Mouse (Mus musculus) hindbrain, embryonic 10.5 days (tissue): Measurements from ENCODE around the gene Tbc1d4. TPM values are rescaled to one million over a fixed set of nuclear protein-coding genes. Genes with fewer than 3 reads are reported as not detected.
A peak's percentile ranks its signal among the peaks of the same experiment; 100 is the strongest.

Experiments used
- DNase-seq: peaks from one replicate; pipeline ENCODE4 v3.0.0-alpha.2; 2017; ENCODE audit warnings: low spot score
- H3K27ac ChIP-seq: fragments of 300-500 bp; sonication (generic); 2 replicates; pipeline ENCODE4 v1.5.1; 2016; ENCODE audit warnings: mild to moderate bottlenecking, moderate library complexity
- H3K27me3 ChIP-seq: fragments of 300-500 bp; sonication (generic); 2 replicates; pipeline ENCODE4 v1.6.1; 2016; ENCODE audit warnings: mild to moderate bottlenecking; ENCODE audit not compliant: poor library complexity, insufficient read depth, severe bottlenecking
- H3K36me3 ChIP-seq: fragments of 300-500 bp; sonication (generic); 2 replicates; pipeline ENCODE4 v1.6.1; 2016; ENCODE audit warnings: mild to moderate bottlenecking, moderate library complexity
- H3K4me1 ChIP-seq: fragments of 300-500 bp; sonication (generic); replicated peaks from 2 replicates; pipeline ENCODE4 v1.6.1; 2016; ENCODE audit warnings: mild to moderate bottlenecking
- H3K4me3 ChIP-seq: fragments of 300-500 bp; sonication (generic); 2 replicates; pipeline ENCODE4 v1.5.1; 2016; ENCODE audit warnings: mild to moderate bottlenecking, moderate library complexity
- H3K9me3 ChIP-seq: fragments of 300-500 bp; sonication (generic); 2 replicates; pipeline ENCODE4 v1.6.1; 2016; ENCODE audit warnings: mild to moderate bottlenecking, moderate library complexity
- WGBS: fragments of 180-500 bp; shearing (Covaris S2); methylation state at CpG from one replicate; pipeline ENCODE4 v1.1.7; 2016; 5-methylcytosine and 5-hydroxymethylcytosine counted together
- polyA plus RNA-seq: library from polyadenylated mRNA; unstranded; fragments of >200 nt; fragmentation: Nextera tagmentation; extraction: Ambion mirVana; gene quantifications from 2 replicates; pipeline ENCODE4 v1.2.1, GENCODE M21; 2016

Gene Tbc1d4
- polyA plus RNA-seq, 1 experiment from 2014 or later, result 6.0 TPM

DNA sequence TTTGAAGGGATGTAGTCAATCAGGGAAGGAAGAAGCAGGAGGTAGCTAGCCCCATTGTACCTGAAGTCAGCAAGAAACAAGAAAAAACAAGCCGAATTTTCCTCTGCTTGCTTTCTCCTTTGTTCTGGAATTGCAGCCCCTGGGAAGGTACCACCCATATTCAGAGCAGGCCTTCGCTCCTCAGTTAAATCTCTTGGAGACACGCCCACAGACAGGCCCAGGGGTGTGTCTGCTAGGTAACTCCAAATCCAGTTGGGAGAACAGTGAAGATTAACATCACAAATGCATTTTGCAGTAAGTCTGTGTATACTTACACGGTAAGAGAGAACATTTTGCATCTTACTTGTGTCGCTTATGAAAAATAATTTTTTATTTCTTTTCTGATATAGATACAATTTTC, 92.1 kb downstream of the Tbc1d4 start:
- peaks cover 3% of the 10 kb centered on the region; the same call in 1 of the 2 replicates for H3K27me3 ChIP-seq
- 31% methylated on average over 5 of the region's 5 CpGs for WGBS
- DNase-seq, result no peak
- H3K36me3 ChIP-seq, result no peaks in the 10 kb centered on the region
- no peak overlapping the region for H3K4me3 ChIP-seq
- H3K27ac ChIP-seq, result no peak overlapping the region
- H3K9me3 ChIP-seq, result no peaks in the 10 kb centered on the region
- H3K4me1 ChIP-seq, result peaks cover 24% of the 10 kb centered on the region

DNA sequence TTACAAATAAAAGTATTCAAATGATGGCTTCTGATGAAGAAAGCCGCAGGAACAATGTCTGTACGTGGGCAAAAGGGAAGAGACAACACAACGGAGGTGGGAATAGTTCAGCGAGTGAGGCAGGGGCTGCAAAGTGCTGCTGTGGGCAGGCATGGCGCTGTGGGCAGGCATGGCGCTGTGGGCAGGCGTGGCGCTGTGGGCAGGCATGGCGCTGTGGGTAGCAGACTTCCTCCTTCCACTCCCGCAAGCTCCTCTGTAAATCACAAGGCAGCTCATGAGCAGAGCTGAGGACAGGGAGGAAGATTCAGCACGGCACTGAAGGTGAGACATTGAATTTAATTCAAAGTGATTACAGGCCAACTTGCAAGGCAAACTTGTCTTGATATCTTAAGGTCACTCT, 93.0 kb downstream of the Tbc1d4 start:
- no peak overlapping the region for H3K4me3 ChIP-seq
- H3K27me3 ChIP-seq, result peaks cover 3% of the 10 kb centered on the region; the same call in 1 of the 2 replicates
- H3K27ac ChIP-seq, result no peak overlapping the region
- H3K9me3 ChIP-seq, result no peaks in the 10 kb centered on the region
- WGBS, result 96% methylated on average over 11 of the region's 11 CpGs
- no peak for DNase-seq
- peaks cover 24% of the 10 kb centered on the region for H3K4me1 ChIP-seq
- no peaks in the 10 kb centered on the region for H3K36me3 ChIP-seq

DNA sequence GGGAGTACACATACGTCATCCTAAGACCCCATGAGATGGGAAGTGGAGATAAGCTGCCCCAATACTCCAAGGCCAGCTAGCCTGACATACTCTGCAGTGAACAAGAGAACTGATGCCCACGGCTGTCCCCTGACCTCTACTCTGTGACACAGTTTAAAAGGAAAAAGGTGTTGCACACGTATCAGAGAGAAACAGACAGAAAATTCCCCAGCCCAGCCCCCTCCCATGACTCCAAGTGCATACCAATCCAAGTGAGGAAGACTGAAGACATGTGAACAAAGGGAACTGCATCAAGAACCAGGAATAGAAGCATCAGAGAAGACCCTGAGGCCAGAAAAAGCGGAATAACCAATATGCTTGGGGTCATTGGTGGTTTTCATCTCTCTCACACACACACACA, 93.7 kb downstream of the Tbc1d4 start:
- Histone ChIP-seq H3K9me3 (no peaks in the 10 kb centered on the region), H3K4me3 (no peak overlapping the region), H3K27me3 (peaks cover 3% of the 10 kb centered on the region; the same call in 1 of the 2 replicates), H3K4me1 (peaks cover 24% of the 10 kb centered on the region), H3K27ac (no peak overlapping the region), H3K36me3 (no peaks in the 10 kb centered on the region)
- WGBS, result 75% methylated on average over 4 of the region's 4 CpGs
- DNase-seq, result no peak

DNA sequence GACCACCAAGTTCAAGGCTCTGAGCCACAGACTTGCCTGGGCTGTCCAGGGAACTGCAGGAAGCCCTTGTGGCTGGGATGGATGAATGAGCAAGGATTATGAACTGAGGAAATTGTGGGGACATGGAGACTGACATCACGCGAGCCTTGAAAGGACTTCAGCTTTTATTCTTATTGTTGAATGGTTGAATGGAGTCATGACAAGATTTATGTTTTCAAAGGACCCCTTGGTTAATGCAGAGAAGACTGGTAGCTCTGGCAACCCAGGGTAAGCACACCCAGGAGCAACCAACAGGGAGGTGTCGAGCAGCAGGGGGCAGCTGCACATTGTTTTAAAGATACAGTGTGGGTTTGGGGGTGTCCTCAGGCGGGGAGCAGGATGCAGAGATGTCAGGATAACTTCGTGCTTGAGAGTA, 94.4 kb downstream of the Tbc1d4 start:
- Histone ChIP-seq H3K27ac (no peak overlapping the region), H3K9me3 (no peaks in the 10 kb centered on the region), H3K4me3 (no peak overlapping the region), H3K27me3 (peaks cover 3% of the 10 kb centered on the region; the same call in 1 of the 2 replicates), H3K4me1 (peaks cover 24% of the 10 kb centered on the region), H3K36me3 (no peaks in the 10 kb centered on the region)
- DNase-seq, result no peak
- 44% methylated on average over 5 of the region's 5 CpGs for WGBS

GRCm38 (mm10) chr14:101513163-101513562, 95.8 kb downstream of the Tbc1d4 start:
- no peak for DNase-seq
- WGBS, result 91% methylated on average over 11 of the region's 11 CpGs
- Histone ChIP-seq H3K4me1 (peaks cover 24% of the 10 kb centered on the region), H3K27ac (no peak overlapping the region), H3K27me3 (peaks cover 3% of the 10 kb centered on the region; the same call in 1 of the 2 replicates), H3K36me3 (no peaks in the 10 kb centered on the region), H3K9me3 (no peaks in the 10 kb centered on the region), H3K4me3 (no peak overlapping the region)

- no peak overlapping the region for H3K4me3 ChIP-seq
- no peaks in the 10 kb centered on the region for H3K36me3 ChIP-seq
- DNase-seq, result no peak
- H3K4me1 ChIP-seq, result peaks cover 30% of the 10 kb centered on the region
- H3K27me3 ChIP-seq, result peaks cover 3% of the 10 kb centered on the region; the same call in 1 of the 2 replicates
- H3K27ac ChIP-seq, result no peak overlapping the region
- no peaks in the 10 kb centered on the region for H3K9me3 ChIP-seq
- WGBS, result 81% methylated on average over 8 of the region's 8 CpGs
Measured at GRCm38 (mm10) chr14:101511410-101511809, 97.6 kb downstream of the Tbc1d4 start.

DNA sequence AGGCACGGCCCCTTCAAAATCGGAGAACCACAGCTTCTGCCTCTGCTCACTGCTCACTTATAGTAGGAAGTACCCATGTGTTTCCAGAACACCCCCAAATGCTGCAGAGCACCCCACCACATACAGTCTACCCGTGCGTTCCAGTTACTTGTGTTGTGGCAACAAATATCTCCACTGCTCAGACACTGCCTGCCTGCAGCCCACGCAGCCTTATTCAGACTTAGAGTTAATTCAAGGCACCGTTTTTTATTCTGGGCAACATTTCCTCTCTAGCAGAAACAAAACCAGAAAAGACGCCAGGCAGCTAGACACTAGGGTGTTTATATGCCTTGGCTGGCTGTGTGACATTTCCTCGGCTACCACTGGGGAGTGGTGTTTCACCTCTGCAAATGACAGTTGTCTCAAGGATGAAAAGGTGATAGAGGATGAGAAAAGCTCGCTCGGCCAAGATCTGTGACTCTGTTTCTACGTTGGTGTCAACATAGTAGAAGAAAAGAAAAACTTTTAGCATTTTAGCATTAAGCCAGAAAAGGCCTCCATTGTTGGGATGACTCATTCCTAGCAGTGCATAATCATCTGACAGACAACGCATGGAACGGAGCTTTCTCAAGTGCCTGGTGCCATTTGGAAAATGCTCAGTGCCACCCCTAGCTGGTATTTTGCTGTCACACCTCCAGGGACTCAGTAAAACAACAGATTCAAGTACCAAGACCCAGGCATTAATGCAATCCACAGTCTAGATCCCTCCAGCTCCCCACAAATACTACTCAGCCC, 98.3 kb downstream of the Tbc1d4 start:
- Histone ChIP-seq H3K4me1 (peaks cover 30% of the 10 kb centered on the region), H3K9me3 (no peaks in the 10 kb centered on the region), H3K27ac (no peak overlapping the region), H3K27me3 (no peaks in the 10 kb centered on the region), H3K36me3 (no peaks in the 10 kb centered on the region), H3K4me3 (no peak overlapping the region)
- no peak for DNase-seq
- 83% methylated on average over 13 of the region's 13 CpGs for WGBS

GRCm38 (mm10) chr14:101509759-101510158, 99.2 kb downstream of the Tbc1d4 start:
- Histone ChIP-seq H3K9me3 (no peaks in the 10 kb centered on the region), H3K27ac (no peak overlapping the region), H3K4me3 (no peak overlapping the region), H3K4me1 (peaks cover 21% of the 10 kb centered on the region), H3K36me3 (no peaks in the 10 kb centered on the region), H3K27me3 (no peaks in the 10 kb centered on the region)
- WGBS, result 92% methylated on average over 7 of the region's 7 CpGs
- no peak for DNase-seq

DNA sequence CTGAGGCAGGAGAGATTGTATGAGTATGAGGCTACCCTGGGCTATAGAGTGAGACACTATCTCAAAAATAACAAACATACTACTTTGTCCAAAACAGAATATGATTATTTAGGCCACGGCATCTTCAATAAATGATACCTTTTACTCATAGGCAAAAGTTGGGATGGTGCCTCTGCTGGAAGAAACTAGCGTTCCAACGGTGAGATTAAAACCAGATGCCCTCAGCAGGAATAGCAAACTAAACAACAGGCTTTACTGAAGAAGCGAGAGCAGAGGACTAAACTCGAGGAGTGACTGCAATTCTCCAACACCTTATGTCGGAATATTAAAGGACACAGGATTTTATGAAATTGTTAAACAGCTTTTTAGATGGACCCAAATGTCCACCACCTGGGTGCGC, 101.0 kb downstream of the Tbc1d4 start:
- no peaks in the 10 kb centered on the region for H3K27me3 ChIP-seq
- H3K4me3 ChIP-seq, result no peak overlapping the region
- 70% methylated on average over 7 of the region's 7 CpGs for WGBS
- peaks cover 10% of the 10 kb centered on the region for H3K4me1 ChIP-seq
- DNase-seq, result no peak
- H3K9me3 ChIP-seq, result no peaks in the 10 kb centered on the region
- no peaks in the 10 kb centered on the region for H3K36me3 ChIP-seq
- H3K27ac ChIP-seq, result no peak overlapping the region

DNA sequence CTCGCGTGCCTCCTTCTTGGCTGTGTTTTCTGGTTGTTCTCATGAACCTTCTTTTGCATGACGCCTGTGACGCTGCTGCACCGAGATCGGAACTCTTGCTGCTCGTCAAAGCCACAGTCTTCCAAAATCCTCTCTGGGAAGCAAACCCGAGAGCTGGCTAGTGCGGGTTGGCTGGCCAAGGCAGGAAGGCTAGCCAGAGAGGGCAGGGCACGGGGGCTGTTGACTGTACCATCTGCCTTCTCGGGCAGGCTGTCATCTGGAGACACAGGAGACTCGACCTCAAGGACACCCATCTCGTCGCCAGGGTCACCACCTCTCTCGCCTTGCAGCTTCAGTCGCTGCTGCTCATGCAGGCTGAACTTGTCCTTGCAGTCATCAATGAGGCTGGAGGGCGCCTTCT, 101.8 kb downstream of the Tbc1d4 start:
- Histone ChIP-seq H3K4me1 (peaks cover 6% of the 10 kb centered on the region; the same call in 1 of the 2 replicates), H3K4me3 (no peak overlapping the region), H3K9me3 (no peaks in the 10 kb centered on the region), H3K36me3 (no peaks in the 10 kb centered on the region), H3K27ac (peak overlapping the region; percentile 29; the same call in 1 of the 2 replicates), H3K27me3 (no peaks in the 10 kb centered on the region)
- WGBS, result 79% methylated on average over 17 of the region's 17 CpGs
- DNase-seq, result no peak

GRCm38 (mm10) chr14:101505805-101506204, 103.2 kb downstream of the Tbc1d4 start:
- H3K9me3 ChIP-seq, result no peaks in the 10 kb centered on the region
- no peaks in the 10 kb centered on the region for H3K27me3 ChIP-seq

GRCm38 (mm10) chr14:101504473-101505200, 104.4 kb downstream of the Tbc1d4 start:
- H3K27ac ChIP-seq, result no peak overlapping the region
- H3K4me3 ChIP-seq, result no peak overlapping the region
- no peaks in the 10 kb centered on the region for H3K9me3 ChIP-seq
- H3K4me1 ChIP-seq, result 0 out of 2 replicates have a peak, but pooled peaks cover 6% of the 10 kb centered on the region
- H3K27me3 ChIP-seq, result no peaks in the 10 kb centered on the region
- no peak for DNase-seq
- WGBS, result 92% methylated on average over 13 of the region's 13 CpGs
- H3K36me3 ChIP-seq, result no peaks in the 10 kb centered on the region

More at GRCm38 (mm10) chr14:101505805-101506204, 103.2 kb downstream of the Tbc1d4 start:
- Histone ChIP-seq H3K27ac (no peak overlapping the region), H3K4me3 (no peak overlapping the region), H3K36me3 (no peaks in the 10 kb centered on the region), H3K4me1 (0 out of 2 replicates have a peak, but pooled peaks cover 6% of the 10 kb centered on the region)
- no peak for DNase-seq
